Mouse (Mus musculus) activated CD4-positive, CD25-positive, alpha-beta regulatory T cell, adult 9 weeks (primary cell): ENCODE measurements around the gene Abcg2. TPM values are rescaled to one million over a fixed set of nuclear protein-coding genes. Genes with fewer than 3 reads are reported as not detected.

Experiments used
- polyA plus RNA-seq: library from polyadenylated mRNA; unstranded; fragments of 100-300 nt; shearing (Covaris generic); gene quantifications from one replicate; pipeline ENCODE4 v1.2.1, GENCODE M21; 2017

Gene Abcg2
- polyA plus RNA-seq = 23.4 TPM

GRCm38 (mm10) chr6:58584223-58584622 lies at the start of gene Abcg2:
Abcg2 (plus strand) TSS chr6:58584523.

Other genes with a start within 250 kb of the Abcg2 start
- not detected for gene Vmn1r30, start 141.1 kb upstream of the Abcg2 start, polyA plus RNA-seq
- not detected for gene Vmn1r31, start 109.2 kb upstream of the Abcg2 start, polyA plus RNA-seq
- gene Herc3, start 246.9 kb downstream of the Abcg2 start, polyA plus RNA-seq = 35.4 TPM